Mouse (Mus musculus) cortical plate, adult 2 months (tissue): ENCODE data around the gene Gdf7.

Experiments
- CTCF ChIP-seq: fragments of 200-500 bp; IDR thresholded peaks from 2 replicates; pipeline ENCODE4 v1.5.1; 2011; ENCODE audit warnings: mild to moderate bottlenecking, control low read depth, low read length; ENCODE audit not compliant: insufficient read depth; ENCODE audit errors: extremely low read depth
- POLR2A ChIP-seq: fragments of 200-500 bp; IDR thresholded peaks from 2 replicates; pipeline ENCODE4 v1.6.1; 2011; ENCODE audit warnings: mild to moderate bottlenecking, low read length, control low read depth; ENCODE audit not compliant: insufficient read depth; ENCODE audit errors: extremely low read depth

GRCm38 (mm10) chr12:8260297-8260696, 41.5 kb downstream of the Gdf7 start:
- TF ChIP-seq CTCF (no peak), POLR2A (no peak)
